Mouse (Mus musculus) skeletal muscle tissue, adult 2 months (tissue): ENCODE measurements at regions not wholly inside any gene's neighbourhood (a gene's known extent, or its start where the extent isn't known, plus 50 kb on each side); places are given as distances from the start of the nearest gene placed in this dataset.
A peak's percentile ranks its signal among the peaks of the same experiment; 100 is the strongest.

ENCODE experiments used
- DNase-seq: peaks from one replicate; pipeline ENCODE4 v3.0.0-alpha.2; 2012; ENCODE audit warnings: low read depth, low spot score

DNA sequence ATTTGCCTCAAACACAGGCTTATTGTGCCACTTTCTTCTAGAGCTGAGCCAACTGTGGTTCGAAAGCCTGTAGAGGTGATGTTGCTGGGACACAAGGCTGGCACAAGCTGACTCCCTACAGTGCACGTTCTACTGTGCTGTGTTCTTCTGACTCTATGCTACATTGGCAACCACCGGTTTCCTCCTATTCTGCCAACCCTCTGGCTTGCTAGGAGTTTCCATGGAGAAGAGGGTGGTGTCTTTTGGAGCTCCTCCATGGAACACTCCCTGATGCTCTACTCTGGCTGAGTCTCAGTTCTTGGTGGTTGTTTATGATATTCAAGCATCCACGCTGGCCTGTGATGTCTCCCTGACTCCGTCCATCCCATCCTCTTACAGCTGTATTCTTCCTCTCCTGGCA is 124.9 kb upstream of the Nmur2 start:
- no peak for DNase-seq

DNA sequence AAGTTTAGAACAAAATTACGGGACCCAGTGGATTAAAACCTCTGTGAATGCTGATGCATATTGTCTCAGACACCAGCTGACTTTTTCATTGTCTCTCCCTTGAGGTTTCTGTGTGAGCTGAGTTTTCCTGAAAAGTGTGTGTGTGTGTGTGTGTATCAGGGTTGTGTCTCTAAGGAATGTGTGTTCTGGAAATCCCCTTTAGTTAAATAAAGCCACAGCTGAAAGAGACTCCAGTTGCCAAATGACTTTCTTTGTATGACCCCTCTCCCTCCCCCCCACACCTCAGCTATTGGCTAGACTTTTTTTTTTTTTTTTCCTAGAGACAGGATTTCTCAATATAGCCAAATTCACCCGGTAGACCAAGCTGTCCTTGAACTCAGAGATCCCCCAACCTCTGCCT is 119.5 kb upstream of the Nmur2 start:
- DNase-seq, result no peak

- no peak for DNase-seq
These were observed 118.7 kb upstream of the Nmur2 start for GRCm38 (mm10) chr11:56159412-56160074.

DNA sequence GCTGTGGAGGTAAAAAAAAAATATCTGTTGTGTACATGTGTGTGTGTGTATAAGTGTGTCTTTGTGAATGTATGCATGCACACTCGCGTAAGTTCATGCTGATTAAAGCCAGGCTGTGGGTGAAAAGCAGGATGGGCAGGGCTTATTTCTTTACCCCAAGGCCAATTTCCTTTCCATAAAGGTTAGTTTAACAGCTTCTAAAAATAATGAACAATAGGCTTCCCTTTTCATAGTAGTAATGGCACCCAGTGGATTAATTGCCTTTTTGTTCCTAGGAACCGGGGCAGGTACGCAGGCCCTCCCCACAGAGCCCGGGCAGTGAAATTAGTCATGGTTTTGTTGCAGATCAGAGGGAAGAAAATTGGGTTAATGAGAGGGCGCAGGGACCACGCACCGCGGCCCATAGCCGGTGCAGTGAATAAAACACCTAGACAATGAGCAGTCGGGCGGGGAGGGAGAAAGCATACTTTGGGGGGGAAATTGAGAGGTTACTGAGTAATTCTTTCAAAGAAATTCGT is 110.1 kb upstream of the Nmur2 start:
- no peak for DNase-seq

DNA sequence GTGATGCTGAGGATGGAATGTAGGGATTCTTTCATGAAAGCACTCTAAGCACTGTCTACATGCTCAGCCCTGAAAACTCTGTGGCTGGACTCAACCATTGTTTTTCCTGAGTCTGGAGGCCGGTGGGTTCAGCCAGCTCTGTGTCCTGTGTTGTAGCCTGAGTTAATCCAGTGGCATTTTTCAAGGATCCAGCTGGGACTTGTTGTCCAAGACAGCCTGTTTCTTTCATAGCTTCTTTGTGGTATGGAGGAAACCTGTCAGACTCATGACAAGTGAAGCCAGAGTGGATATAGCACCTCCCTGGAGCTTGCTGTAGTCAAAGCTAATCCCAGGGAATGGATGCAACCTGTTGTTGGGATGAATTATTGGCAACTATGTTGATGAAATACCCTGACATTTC is 108.9 kb upstream of the Nmur2 start:
- no peak for DNase-seq

GRCm38 (mm10) chr11:56148956-56149355 is 108.1 kb upstream of the Nmur2 start:
- DNase-seq, result no peak

- DNase-seq, result no peak
These were observed 105.9 kb upstream of the Nmur2 start for GRCm38 (mm10) chr11:56146708-56147107.

DNA sequence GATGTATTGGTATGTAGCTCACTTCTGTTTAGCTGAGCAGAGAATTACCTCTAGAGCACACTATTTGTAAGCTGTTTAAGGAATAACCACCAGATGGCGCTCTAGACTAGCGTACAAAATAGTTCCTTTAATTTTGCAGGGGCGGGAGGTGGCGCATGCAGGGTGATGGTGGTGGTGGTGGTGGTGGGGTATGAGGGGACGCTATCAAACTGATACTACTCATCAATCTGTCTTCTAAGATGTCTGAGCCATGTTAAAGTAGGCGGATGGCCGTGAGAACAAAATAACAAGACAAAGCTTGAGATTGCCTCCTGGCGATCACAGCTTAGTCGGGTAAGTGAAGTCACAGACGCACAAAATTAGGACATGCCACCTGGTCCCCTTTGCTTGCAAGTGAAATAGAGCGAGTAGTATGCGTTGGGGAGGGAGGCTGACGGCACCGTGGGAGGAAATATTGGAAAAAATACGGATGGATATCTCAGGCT is 90.6 kb upstream of the Nmur2 start:
- DNase-seq, result peak; percentile 4

- no peak for DNase-seq
These were observed 75.9 kb upstream of the Nmur2 start for GRCm38 (mm10) chr11:56116553-56117232.

DNA sequence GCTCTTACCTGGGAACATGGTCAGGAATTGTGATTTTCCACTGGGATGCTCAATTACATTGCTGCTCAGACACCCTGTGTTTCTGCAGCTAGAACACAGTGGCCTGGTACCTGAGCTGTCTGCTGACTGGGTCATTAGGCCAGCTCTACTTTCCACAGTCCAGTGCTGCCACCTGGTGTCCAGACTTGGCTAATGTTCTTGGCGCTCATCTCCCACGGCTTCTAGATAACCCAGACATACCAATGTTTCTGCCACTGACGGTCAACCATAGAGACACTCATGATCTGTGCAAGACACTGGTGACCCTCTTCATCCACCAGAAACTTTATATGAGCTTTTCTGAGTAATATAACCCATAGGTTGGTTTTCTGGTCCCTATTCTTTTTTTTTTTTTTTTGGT is 67.1 kb upstream of the Nmur2 start:
- peak; percentile 30 for DNase-seq

GRCm38 (mm10) chr11:56105632-56106031 is 64.8 kb upstream of the Nmur2 start:
- no peak for DNase-seq

DNA sequence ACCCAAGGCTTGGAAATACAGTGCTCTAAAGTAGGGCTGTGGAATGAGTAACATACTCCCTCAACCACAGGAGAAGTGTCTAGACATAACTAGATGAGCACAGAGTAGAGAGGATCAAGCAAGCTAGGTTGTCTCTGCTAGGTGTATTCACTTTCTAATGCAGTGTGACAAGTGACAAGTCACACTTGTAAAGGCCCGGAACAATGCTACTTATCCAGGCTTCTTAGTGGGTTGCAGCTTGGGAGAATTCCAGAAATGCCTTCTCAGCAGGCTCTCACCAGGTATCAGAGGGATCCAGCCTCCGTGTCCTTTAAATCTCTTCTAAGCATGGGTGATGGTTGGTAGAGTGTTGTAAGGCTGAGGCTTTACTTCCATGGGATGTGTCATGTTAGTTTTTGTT is 52.1 kb upstream of the Nmur2 start:
- no peak for DNase-seq
